Mouse (Mus musculus): ENCODE measurements around the gene Pafah1b1. TPM values are rescaled to one million over a fixed set of nuclear protein-coding genes. Genes with fewer than 3 reads are reported as not detected.

Gene Pafah1b1
- polyA plus RNA-seq, 1 experiment from 2014 or later: 62.1 TPM

DNA sequence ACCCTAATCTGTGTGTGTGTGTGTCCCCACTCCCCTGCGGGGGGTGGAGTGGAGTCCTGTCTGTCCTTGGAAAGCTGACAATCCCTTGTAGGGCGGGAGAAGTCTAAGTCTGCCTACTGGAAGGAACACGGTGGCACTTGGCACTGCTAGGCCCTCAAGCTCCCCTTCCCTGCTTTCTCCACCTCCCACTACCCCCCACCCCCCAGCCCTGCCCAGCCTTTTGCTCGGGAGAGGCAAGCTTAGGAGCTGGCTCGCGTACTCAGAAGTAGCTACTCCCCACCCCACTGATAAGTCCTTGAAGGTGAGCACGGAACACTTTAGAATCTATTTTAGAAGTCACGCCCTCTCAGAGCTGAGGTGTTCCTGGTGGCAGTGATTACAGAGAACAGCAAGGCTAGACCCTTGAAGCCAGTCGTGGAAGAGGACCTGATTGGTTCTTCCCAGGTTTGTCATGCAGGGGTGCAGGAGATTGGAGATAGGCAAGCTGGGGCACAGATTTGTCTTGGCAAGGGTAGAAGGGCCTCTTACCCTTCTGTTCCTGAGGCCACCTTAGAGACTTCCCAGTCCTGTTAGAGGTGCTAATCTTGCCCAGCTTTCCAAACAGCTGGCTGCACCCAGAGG, 85.6 kb downstream of the Pafah1b1 start:
- H3K9ac ChIP-seq (ENCODE audit: low read depth, low read length): 0 out of 2 replicates have a peak overlapping the region, but pooled peaks have one; percentile 65
- H3K27me3 ChIP-seq (replicated peaks; ENCODE audit: control insufficient read depth, insufficient read depth, low read length): no peaks in the 10 kb centered on the region
- peak overlapping the region; percentile 95 for H3K4me2 ChIP-seq (replicated peaks; ENCODE audit: low read depth)
- 4% methylated on average over 9 of the region's 9 CpGs for WGBS
- no peaks in the 10 kb centered on the region for H3K9me3 ChIP-seq (ENCODE audit: control insufficient read depth)
- H3K27ac ChIP-seq (ENCODE audit: low read depth, low read length): peak overlapping the region; percentile 90
- H3K4me3 ChIP-seq (ENCODE audit: low read depth, low read length): peak overlapping the region; percentile 81
- 0 out of 2 replicates have a peak, but pooled peaks cover 4% of the 10 kb centered on the region for H3K4me1 ChIP-seq (replicated peaks; ENCODE audit: control insufficient read depth, insufficient read depth, low read length)
- H3K36me3 ChIP-seq (ENCODE audit: control insufficient read depth, insufficient read depth): no peaks in the 10 kb centered on the region
- no peak for TF ChIP-seq CTCF (IDR thresholded peaks at IDR 0.05; ENCODE audit: low read depth)
- ATAC-seq: peak; percentile 44

GRCm38 (mm10) chr11:74637971-74638790, 86.3 kb downstream of the Pafah1b1 start:
- H3K4me1 ChIP-seq (replicated peaks; ENCODE audit: control insufficient read depth, insufficient read depth, low read length): 0 out of 2 replicates have a peak, but pooled peaks cover 4% of the 10 kb centered on the region
- H3K4me3 ChIP-seq (ENCODE audit: low read depth, low read length): peak overlapping the region; percentile 81
- peak; percentile 88 for ATAC-seq
- H3K9me3 ChIP-seq (ENCODE audit: control insufficient read depth): no peaks in the 10 kb centered on the region
- H3K9ac ChIP-seq (ENCODE audit: low read depth, low read length): peak overlapping the region; percentile 65
- peak; percentile 93 for TF ChIP-seq CTCF (IDR thresholded peaks at IDR 0.05; ENCODE audit: low read depth)
- H3K27me3 ChIP-seq (replicated peaks; ENCODE audit: control insufficient read depth, insufficient read depth, low read length): no peaks in the 10 kb centered on the region
- H3K4me2 ChIP-seq (replicated peaks; ENCODE audit: low read depth): peak overlapping the region; percentile 95
- peak overlapping the region; percentile 90 for H3K27ac ChIP-seq (ENCODE audit: low read depth, low read length)
- H3K36me3 ChIP-seq (ENCODE audit: control insufficient read depth, insufficient read depth): no peaks in the 10 kb centered on the region
- WGBS: under 1% methylated on average over 78 of the region's 86 CpGs

- no peaks in the 10 kb centered on the region for H3K36me3 ChIP-seq (ENCODE audit: control insufficient read depth, insufficient read depth)
- peak overlapping the region; percentile 81 for H3K4me3 ChIP-seq (ENCODE audit: low read depth, low read length)
- H3K9me3 ChIP-seq (ENCODE audit: control insufficient read depth): no peaks in the 10 kb centered on the region
- no peaks in the 10 kb centered on the region for H3K27me3 ChIP-seq (replicated peaks; ENCODE audit: control insufficient read depth, insufficient read depth, low read length)
- peak overlapping the region; percentile 95 for H3K4me2 ChIP-seq (replicated peaks; ENCODE audit: low read depth)
- H3K4me1 ChIP-seq (replicated peaks; ENCODE audit: control insufficient read depth, insufficient read depth, low read length): 0 out of 2 replicates have a peak, but pooled peaks cover 4% of the 10 kb centered on the region
- no peak for TF ChIP-seq CTCF (IDR thresholded peaks at IDR 0.05; ENCODE audit: low read depth)
- WGBS: 22% methylated on average over 8 of the region's 8 CpGs
- no peak for ATAC-seq
- H3K27ac ChIP-seq (ENCODE audit: low read depth, low read length): peak overlapping the region; percentile 90; the same call in 1 of the 2 replicates
- H3K9ac ChIP-seq (ENCODE audit: low read depth, low read length): peak overlapping the region; percentile 65
Observed at GRCm38 (mm10) chr11:74637486-74637885, 87.0 kb downstream of the Pafah1b1 start.

GRCm38 (mm10) chr11:74634490-74635275, 89.8 kb downstream of the Pafah1b1 start:
- peak; percentile 95 for TF ChIP-seq CTCF (IDR thresholded peaks at IDR 0.05; ENCODE audit: low read depth)
- WGBS: 68% methylated on average over 5 of the region's 5 CpGs
- no peak overlapping the region for H3K9ac ChIP-seq (ENCODE audit: low read depth, low read length)
- H3K4me1 ChIP-seq (replicated peaks; ENCODE audit: control insufficient read depth, insufficient read depth, low read length): 0 out of 2 replicates have a peak, but pooled peaks cover 4% of the 10 kb centered on the region
- H3K36me3 ChIP-seq (ENCODE audit: control insufficient read depth, insufficient read depth): no peaks in the 10 kb centered on the region
- H3K4me3 ChIP-seq (ENCODE audit: low read depth, low read length): no peak overlapping the region
- H3K9me3 ChIP-seq (ENCODE audit: control insufficient read depth): no peaks in the 10 kb centered on the region
- H3K27ac ChIP-seq (ENCODE audit: low read depth, low read length): no peak overlapping the region
- H3K4me2 ChIP-seq (replicated peaks; ENCODE audit: low read depth): no peak overlapping the region
- no peaks in the 10 kb centered on the region for H3K27me3 ChIP-seq (replicated peaks; ENCODE audit: control insufficient read depth, insufficient read depth, low read length)
- no peak for ATAC-seq

DNA sequence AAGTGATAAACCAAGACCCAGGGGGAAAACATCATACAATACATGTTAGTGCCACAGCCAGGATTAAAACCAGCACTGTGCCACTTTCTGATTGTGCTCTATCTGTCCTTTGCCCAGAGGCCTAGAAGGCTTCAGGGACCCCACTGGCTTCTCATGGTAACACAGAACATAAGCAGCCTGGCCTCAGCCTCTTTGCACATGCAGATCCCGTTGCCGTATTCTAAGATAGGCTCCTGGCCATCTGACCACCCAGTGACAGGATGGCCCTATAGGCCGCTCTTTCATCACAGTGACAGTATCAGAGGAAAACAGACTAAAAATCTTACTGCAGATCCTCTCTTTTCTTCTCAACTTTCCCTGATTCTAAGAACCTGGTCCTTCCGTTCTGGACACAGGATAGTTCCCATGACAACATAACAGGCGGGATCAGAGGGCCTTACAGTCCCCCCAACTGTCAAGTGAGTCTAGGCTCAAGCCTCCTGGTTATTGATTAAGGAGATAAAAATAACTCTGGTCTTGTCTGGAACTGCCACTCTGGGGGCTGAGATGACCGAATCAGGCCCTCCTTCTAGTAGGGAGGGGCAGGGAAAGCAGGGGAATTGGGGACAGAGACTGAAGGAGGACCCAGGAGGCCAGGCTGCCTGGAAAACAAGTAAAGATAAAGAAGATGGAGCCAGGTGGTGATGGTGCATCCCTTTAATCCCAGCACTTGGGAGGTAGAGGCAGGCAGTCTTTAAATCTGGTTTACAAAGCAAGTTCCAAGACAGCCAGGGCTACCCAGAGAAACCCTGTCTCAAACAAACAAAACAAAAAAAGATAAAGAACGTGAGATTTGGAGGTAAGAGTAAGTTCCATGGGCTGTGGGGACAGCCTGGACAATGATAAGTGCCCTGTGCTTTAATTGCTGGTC, 92.3 kb downstream of the Pafah1b1 start:
- H3K36me3 ChIP-seq (ENCODE audit: control insufficient read depth, insufficient read depth): no peaks in the 10 kb centered on the region
- no peak for ATAC-seq
- H3K4me3 ChIP-seq (ENCODE audit: low read depth, low read length): no peak overlapping the region
- H3K27ac ChIP-seq (ENCODE audit: low read depth, low read length): no peak overlapping the region
- H3K4me2 ChIP-seq (replicated peaks; ENCODE audit: low read depth): no peak overlapping the region
- H3K27me3 ChIP-seq (replicated peaks; ENCODE audit: control insufficient read depth, insufficient read depth, low read length): no peaks in the 10 kb centered on the region
- WGBS: 67% methylated on average over 7 of the region's 7 CpGs
- no peak overlapping the region for H3K9ac ChIP-seq (ENCODE audit: low read depth, low read length)
- no peaks in the 10 kb centered on the region for H3K9me3 ChIP-seq (ENCODE audit: control insufficient read depth)
- H3K4me1 ChIP-seq (replicated peaks; ENCODE audit: control insufficient read depth, insufficient read depth, low read length): no peaks in the 10 kb centered on the region
- no peak for TF ChIP-seq CTCF (IDR thresholded peaks at IDR 0.05; ENCODE audit: low read depth)
